Mouse (Mus musculus): ENCODE results near the gene Ensa. TPM values are rescaled to one million over a fixed set of nuclear protein-coding genes. Genes with fewer than 3 reads are reported as not detected.
"Not testable (repeated sequence)": the region's sequence is repeated elsewhere in the genome, so short reads cannot be mapped to it uniquely, and the experiment has no call there.

The Ensa gene
- polyA plus RNA-seq, 1 experiment from 2014 or later = 90.1 TPM

- H3K27me3 ChIP-seq (ENCODE audit: low read depth, poor library complexity, severe bottlenecking); H3K9me3 ChIP-seq (replicated peaks); DNase-seq (ENCODE audit: low spot score): not testable (repeated sequence)
- WGBS = 70% methylated on average over 5 of the region's 5 CpGs
- peaks cover 30% of the 10 kb centered on the region for H3K4me1 ChIP-seq
- peak overlapping the region; percentile 94 for H3K27ac ChIP-seq (replicated peaks)
- peak overlapping the region; percentile 71 for H3K4me3 ChIP-seq
- H3K36me3 ChIP-seq = peaks cover 43% of the 10 kb centered on the region
These were observed 740 bp upstream of the Ensa start for GRCm38 (mm10) chr3:95623991-95624515.

- no peaks in the 10 kb centered on the region for H3K9me3 ChIP-seq (replicated peaks)
- H3K27me3 ChIP-seq (ENCODE audit: low read depth, poor library complexity, severe bottlenecking) = no peaks in the 10 kb centered on the region
- H3K4me1 ChIP-seq = peaks cover 30% of the 10 kb centered on the region
- H3K4me3 ChIP-seq = no peak overlapping the region
- H3K36me3 ChIP-seq = peaks cover 66% of the 10 kb centered on the region
- no peak overlapping the region for H3K27ac ChIP-seq (replicated peaks)
- 89% methylated on average over 5 of the region's 5 CpGs for WGBS
- no peak for DNase-seq (ENCODE audit: low spot score)
These were observed 3.0 kb downstream of the Ensa start for GRCm38 (mm10) chr3:95627763-95628162.

- no peak overlapping the region for H3K4me3 ChIP-seq
- H3K27ac ChIP-seq (replicated peaks) = no peak overlapping the region
- H3K4me1 ChIP-seq = peaks cover 14% of the 10 kb centered on the region
- no peaks in the 10 kb centered on the region for H3K27me3 ChIP-seq (ENCODE audit: low read depth, poor library complexity, severe bottlenecking)
- DNase-seq (ENCODE audit: low spot score) = no peak
- no peaks in the 10 kb centered on the region for H3K9me3 ChIP-seq (replicated peaks)
- peaks cover 86% of the 10 kb centered on the region for H3K36me3 ChIP-seq
- 88% methylated on average over 4 of the region's 4 CpGs for WGBS
These were observed 5.0 kb downstream of the Ensa start for GRCm38 (mm10) chr3:95629755-95630154.

- H3K4me3 ChIP-seq = no peak overlapping the region
- no peaks in the 10 kb centered on the region for H3K27me3 ChIP-seq (ENCODE audit: low read depth, poor library complexity, severe bottlenecking)
- peaks cover 11% of the 10 kb centered on the region for H3K4me1 ChIP-seq
- 89% methylated on average over 3 of the region's 3 CpGs for WGBS
- no peak overlapping the region for H3K27ac ChIP-seq (replicated peaks)
- no peak for DNase-seq (ENCODE audit: low spot score)
- H3K36me3 ChIP-seq = peaks cover 97% of the 10 kb centered on the region
- no peaks in the 10 kb centered on the region for H3K9me3 ChIP-seq (replicated peaks)
These were observed 6.1 kb downstream of the Ensa start for GRCm38 (mm10) chr3:95630856-95631255.

- H3K4me3 ChIP-seq = no peak overlapping the region
- WGBS = 80% methylated on average over 6 of the region's 6 CpGs
- DNase-seq (ENCODE audit: low spot score) = no peak
- no peaks in the 10 kb centered on the region for H3K27me3 ChIP-seq (ENCODE audit: low read depth, poor library complexity, severe bottlenecking)
- H3K9me3 ChIP-seq (replicated peaks) = no peaks in the 10 kb centered on the region
- no peak overlapping the region for H3K27ac ChIP-seq (replicated peaks)
- H3K36me3 ChIP-seq = peaks cover 100% of the 10 kb centered on the region
- peaks cover 7% of the 10 kb centered on the region for H3K4me1 ChIP-seq
These were observed 6.5 kb downstream of the Ensa start for GRCm38 (mm10) chr3:95631304-95631703.

GRCm38 (mm10) chr3:95632648-95633588 lies 8.1 kb downstream of the Ensa start:
- Histone ChIP-seq H3K27ac (replicated peaks) (no peak overlapping the region), H3K4me3 (no peak overlapping the region), H3K27me3 (ENCODE audit: low read depth, poor library complexity, severe bottlenecking) (no peaks in the 10 kb centered on the region), H3K36me3 (peaks cover 100% of the 10 kb centered on the region), H3K9me3 (replicated peaks) (no peaks in the 10 kb centered on the region), H3K4me1 (no peaks in the 10 kb centered on the region)
- no peak for DNase-seq (ENCODE audit: low spot score)
- 80% methylated on average over 12 of the region's 12 CpGs for WGBS

- Histone ChIP-seq H3K4me1 (no peaks in the 10 kb centered on the region), H3K36me3 (peaks cover 98% of the 10 kb centered on the region), H3K4me3 (no peak overlapping the region), H3K27ac (replicated peaks) (no peak overlapping the region), H3K9me3 (replicated peaks) (no peaks in the 10 kb centered on the region), H3K27me3 (ENCODE audit: low read depth, poor library complexity, severe bottlenecking) (no peaks in the 10 kb centered on the region)
- DNase-seq (ENCODE audit: low spot score) = no peak
- 87% methylated on average over 4 of the region's 4 CpGs for WGBS
These were observed 10.8 kb downstream of the Ensa start for GRCm38 (mm10) chr3:95635636-95636035.

GRCm38 (mm10) chr3:95636072-95636471 lies 11.3 kb downstream of the Ensa start:
- H3K4me3 ChIP-seq = no peak overlapping the region
- H3K4me1 ChIP-seq = no peaks in the 10 kb centered on the region
- DNase-seq (ENCODE audit: low spot score) = no peak
- H3K36me3 ChIP-seq = peaks cover 98% of the 10 kb centered on the region
- WGBS = 91% methylated on average over 4 of the region's 4 CpGs
- H3K27me3 ChIP-seq (ENCODE audit: low read depth, poor library complexity, severe bottlenecking) = no peaks in the 10 kb centered on the region
- H3K27ac ChIP-seq (replicated peaks) = no peak overlapping the region
- H3K9me3 ChIP-seq (replicated peaks) = no peaks in the 10 kb centered on the region

GRCm38 (mm10) chr3:95639694-95640093 lies 14.9 kb downstream of the Ensa start:
- Histone ChIP-seq H3K36me3 (peaks cover 72% of the 10 kb centered on the region), H3K27ac (replicated peaks) (no peak overlapping the region), H3K27me3 (ENCODE audit: low read depth, poor library complexity, severe bottlenecking) (no peaks in the 10 kb centered on the region), H3K9me3 (replicated peaks) (no peaks in the 10 kb centered on the region), H3K4me3 (no peak overlapping the region), H3K4me1 (no peaks in the 10 kb centered on the region)
- DNase-seq (ENCODE audit: low spot score) = no peak
- WGBS = 93% methylated on average over 1 of the region's 1 CpGs

- no peaks in the 10 kb centered on the region for H3K9me3 ChIP-seq (replicated peaks)
- no peak overlapping the region for H3K27ac ChIP-seq (replicated peaks)
- H3K36me3 ChIP-seq = peaks cover 38% of the 10 kb centered on the region
- H3K4me3 ChIP-seq = no peak overlapping the region
- H3K27me3 ChIP-seq (ENCODE audit: low read depth, poor library complexity, severe bottlenecking) = no peaks in the 10 kb centered on the region
- DNase-seq (ENCODE audit: low spot score) = no peak
- 91% methylated on average over 7 of the region's 7 CpGs for WGBS
- no peaks in the 10 kb centered on the region for H3K4me1 ChIP-seq
These were observed 18.3 kb downstream of the Ensa start for GRCm38 (mm10) chr3:95643097-95643496.

- Histone ChIP-seq H3K4me1 (no peaks in the 10 kb centered on the region), H3K4me3 (no peak overlapping the region), H3K9me3 (replicated peaks) (no peaks in the 10 kb centered on the region), H3K36me3 (peaks cover 14% of the 10 kb centered on the region), H3K27ac (replicated peaks) (no peak overlapping the region), H3K27me3 (ENCODE audit: low read depth, poor library complexity, severe bottlenecking) (no peaks in the 10 kb centered on the region)
- no peak for DNase-seq (ENCODE audit: low spot score)
- WGBS = 66% methylated on average over 10 of the region's 10 CpGs
These were observed 20.8 kb downstream of the Ensa start for GRCm38 (mm10) chr3:95645313-95646235.

- H3K27me3 ChIP-seq (ENCODE audit: low read depth, poor library complexity, severe bottlenecking) = no peaks in the 10 kb centered on the region
- WGBS = 91% methylated on average over 5 of the region's 5 CpGs
- H3K9me3 ChIP-seq (replicated peaks) = no peaks in the 10 kb centered on the region
- no peak for DNase-seq (ENCODE audit: low spot score)
- H3K36me3 ChIP-seq = no peaks in the 10 kb centered on the region
- H3K4me1 ChIP-seq = peaks cover 8% of the 10 kb centered on the region
- H3K4me3 ChIP-seq = no peak overlapping the region
- H3K27ac ChIP-seq (replicated peaks) = no peak overlapping the region
These were observed 23.2 kb downstream of the Ensa start for GRCm38 (mm10) chr3:95648016-95648415.

Measured in midbrain, embryonic 10.5 days (tissue).